Mouse (Mus musculus): ENCODE measurements at regions not wholly inside any gene's neighbourhood (a gene's known extent, or its start where the extent isn't known, plus 50 kb on each side); places are given as distances from the start of the nearest gene placed in this dataset.
"Not testable (repeated sequence)": the region's sequence is repeated elsewhere in the genome, so short reads cannot be mapped to it uniquely, and the experiment has no call there.

DNA sequence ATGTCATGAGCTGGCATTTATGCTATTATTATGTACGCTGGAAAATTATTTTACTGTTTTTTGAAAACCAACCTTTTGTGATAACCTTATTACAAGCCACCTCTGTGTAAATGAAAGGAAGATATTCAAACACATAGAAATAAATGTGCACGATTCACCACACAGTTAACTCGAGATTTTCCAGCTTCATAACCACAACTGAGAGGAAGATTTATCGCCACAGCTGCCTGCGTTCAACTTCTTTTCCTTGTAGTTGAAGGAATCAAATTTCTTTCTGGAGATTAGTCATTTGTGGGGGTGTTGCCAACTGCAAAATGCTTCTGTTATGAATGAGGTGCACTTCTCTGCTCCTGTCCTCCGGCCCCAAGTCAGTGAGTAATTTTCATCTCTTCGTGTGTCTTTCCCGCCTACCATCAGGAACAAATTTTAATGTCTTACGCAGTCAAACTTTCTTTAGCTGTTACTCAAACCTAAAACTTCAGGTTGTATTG lies 62.2 kb upstream of the Olfr1324 start:
- not testable (repeated sequence) for DNase-seq

Measured in right cerebral cortex, postnatal 25 days (tissue).